Mouse (Mus musculus) lung, adult 2 months (tissue): Measurements from ENCODE around the gene Cdh12. TPM values are rescaled to one million over a fixed set of nuclear protein-coding genes. Genes with fewer than 3 reads are reported as not detected.

ENCODE experiments used
- DNase-seq: peaks from one replicate; pipeline ENCODE4 v3.0.0; 2022
- H3K4me1 ChIP-seq: fragments of 200-500 bp; 2 replicates; pipeline ENCODE4 v1.6.1; 2011; ENCODE audit warnings: low read length; ENCODE audit not compliant: control insufficient read depth, insufficient read depth
- H3K4me3 ChIP-seq: fragments of 200-500 bp; replicated peaks from 2 replicates; pipeline ENCODE3; 2011; ENCODE audit warnings: low read depth, mild to moderate bottlenecking, control low read depth, low read length; ENCODE audit errors: extremely low read depth
- CTCF ChIP-seq: fragments of 200-500 bp; IDR thresholded peaks from 2 replicates; pipeline ENCODE4 v1.5.1; 2011; ENCODE audit warnings: mild to moderate bottlenecking, low read length, control low read depth; ENCODE audit not compliant: insufficient read depth
- POLR2A ChIP-seq: fragments of 200-500 bp; IDR thresholded peaks from 2 replicates; pipeline ENCODE4 v1.6.1; 2011; ENCODE audit warnings: low read depth, mild to moderate bottlenecking, control low read depth, low read length, borderline replicate concordance; ENCODE audit errors: extremely low read depth
- WGBS: fragments of 180-500 bp; shearing (Covaris S2); methylation state at CpG from one replicate; pipeline ENCODE4 v1.1.7; 2018; 5-methylcytosine and 5-hydroxymethylcytosine counted together
- polyA plus RNA-seq: library from polyadenylated mRNA; depleted of rRNA; stranded (reverse); fragments of >200 nt; gene quantifications from 2 replicates; pipeline ENCODE4 v1.2.3, GENCODE M21; 2012

The Cdh12 gene
- polyA plus RNA-seq, 1 experiment: not detected

DNA sequence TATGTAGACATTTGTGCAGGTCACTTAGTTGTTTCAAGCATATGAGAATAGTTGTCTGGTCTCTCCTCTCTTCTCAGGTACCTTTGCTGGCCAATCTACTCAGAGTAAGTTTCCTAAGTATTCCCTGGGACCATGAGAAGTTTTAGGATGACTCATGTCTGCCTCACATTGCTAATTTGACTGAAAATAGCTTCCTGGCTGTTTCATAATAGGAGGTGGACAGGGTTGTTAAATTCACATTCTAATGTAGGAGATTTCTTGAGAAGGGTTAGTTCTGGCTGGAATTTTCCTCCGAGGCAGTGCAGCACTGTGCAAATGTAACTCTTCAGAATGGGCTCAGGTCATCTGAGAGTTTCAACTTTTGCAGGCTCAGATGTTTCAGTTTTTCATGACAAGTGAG is 423.5 kb downstream of the Cdh12 start:
- no peaks in the 10 kb centered on the region for H3K4me1 ChIP-seq
- WGBS: 79% methylated on average over 1 of the region's 1 CpGs
- no peak for DNase-seq
- no peak for TF ChIP-seq POLR2A
- TF ChIP-seq CTCF: no peak
- H3K4me3 ChIP-seq: no peak overlapping the region

DNA sequence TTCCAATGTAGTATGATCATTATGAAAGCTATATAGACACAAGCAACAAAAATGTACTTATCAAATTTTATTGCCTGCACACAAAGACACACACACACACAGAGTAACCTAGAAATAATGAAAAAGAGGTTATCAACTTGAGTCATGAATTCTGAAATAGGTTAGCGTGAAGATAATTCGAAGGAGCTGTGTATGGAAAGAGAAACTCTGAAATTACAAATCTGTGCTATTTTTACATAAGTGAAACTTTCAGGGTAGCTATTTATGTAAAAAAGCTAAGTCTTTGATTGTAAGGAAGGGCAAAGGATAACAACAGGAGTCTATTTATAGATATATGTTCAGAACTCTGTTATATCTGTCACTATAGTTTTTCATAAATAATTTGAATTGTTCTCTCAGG is 427.9 kb downstream of the Cdh12 start:
- 83% methylated on average over 2 of the region's 2 CpGs for WGBS
- no peaks in the 10 kb centered on the region for H3K4me1 ChIP-seq
- H3K4me3 ChIP-seq: no peak overlapping the region
- no peak for DNase-seq
- TF ChIP-seq CTCF (no peak), POLR2A (no peak)

DNA sequence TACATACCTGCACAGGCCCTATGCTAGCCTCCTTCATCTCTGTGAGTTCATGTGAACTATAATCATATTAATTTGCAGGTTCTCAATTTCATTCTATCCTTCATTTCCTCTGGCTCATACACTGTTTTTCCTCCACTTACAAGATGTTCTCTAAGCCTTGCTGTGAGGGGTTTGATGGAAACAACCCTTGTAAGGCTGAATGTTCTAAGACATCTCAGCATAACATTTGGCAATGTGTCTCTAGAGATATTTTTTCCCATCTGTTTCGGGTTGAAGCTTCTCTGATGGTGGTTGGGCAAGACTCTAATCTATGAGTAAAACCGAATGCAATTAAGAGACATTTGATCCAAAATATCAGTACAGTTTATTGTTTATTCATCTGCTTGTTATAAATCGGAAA is 444.4 kb downstream of the Cdh12 start:
- WGBS: 74% methylated on average over 3 of the region's 3 CpGs

DNA sequence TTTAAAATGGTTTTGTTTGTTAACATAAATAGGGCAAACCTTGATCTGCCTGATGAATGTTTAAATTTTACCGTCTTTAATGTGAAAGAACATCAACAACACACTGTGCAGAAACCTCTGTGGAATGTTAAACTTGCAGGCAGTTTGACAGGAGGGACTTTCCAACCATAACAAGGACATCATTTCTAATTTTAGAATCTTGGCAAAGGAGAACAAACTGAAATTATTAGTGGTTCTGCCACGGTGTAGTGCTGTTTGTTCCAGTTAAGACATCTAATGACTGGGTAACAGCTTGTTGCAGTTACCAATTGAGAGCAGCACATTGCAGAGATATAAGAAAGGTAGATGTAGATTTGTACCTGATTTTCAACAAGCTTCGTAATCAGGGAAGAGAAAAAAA is 453.5 kb downstream of the Cdh12 start:
- 46% methylated on average over 3 of the region's 3 CpGs for WGBS

More for the DNA sequence above, 444.4 kb downstream of the Cdh12 start:
- no peak for TF ChIP-seq CTCF
- TF ChIP-seq POLR2A: no peak
- Histone ChIP-seq H3K4me1 (no peaks in the 10 kb centered on the region), H3K4me3 (no peak overlapping the region)
- DNase-seq: no peak

DNA sequence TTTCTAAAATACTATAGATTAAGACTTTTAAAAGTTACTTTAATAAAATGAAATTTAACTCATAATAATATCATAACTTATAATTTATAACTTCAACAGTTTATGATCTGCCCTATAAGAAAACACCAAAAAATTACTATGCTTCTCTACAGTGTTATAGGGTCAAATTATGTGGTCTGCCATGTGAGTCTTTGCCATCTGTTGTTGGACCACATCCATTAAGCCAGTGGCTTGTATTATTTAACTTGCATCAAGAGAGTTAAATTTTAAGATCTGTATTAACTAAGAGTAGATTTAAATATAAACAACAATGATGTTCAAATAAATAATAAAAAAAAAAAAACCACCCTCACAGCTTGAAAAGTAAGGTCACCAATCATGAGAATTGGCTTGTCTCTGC is 479.2 kb downstream of the Cdh12 start:
- no peak for DNase-seq
- Histone ChIP-seq H3K4me3 (no peak overlapping the region), H3K4me1 (no peaks in the 10 kb centered on the region)
- TF ChIP-seq POLR2A (no peak), CTCF (no peak)

More for the DNA sequence above, 453.5 kb downstream of the Cdh12 start:
- H3K4me3 ChIP-seq: no peak overlapping the region
- H3K4me1 ChIP-seq: no peaks in the 10 kb centered on the region
- no peak for TF ChIP-seq CTCF
- no peak for TF ChIP-seq POLR2A
- DNase-seq: no peak

DNA sequence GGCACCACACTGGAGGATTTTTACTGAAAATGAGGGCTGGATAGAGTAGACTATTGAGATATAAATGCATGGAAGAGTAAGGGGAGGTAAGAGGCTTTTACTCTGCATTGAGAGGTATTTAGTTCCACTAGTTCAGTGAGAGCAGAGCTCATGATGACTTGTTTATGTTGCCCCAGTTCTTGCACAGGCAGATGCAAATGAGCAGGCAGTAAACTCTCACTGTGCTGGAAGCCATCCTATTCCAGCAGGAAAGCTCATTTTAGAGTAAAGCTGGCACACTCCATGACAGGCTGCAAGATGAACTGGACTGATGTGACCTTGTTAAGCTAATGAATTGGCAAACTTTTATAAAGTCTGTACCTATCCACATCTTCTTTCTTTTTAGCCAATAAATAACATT is 494.9 kb downstream of the Cdh12 start:
- TF ChIP-seq CTCF (no peak), POLR2A (no peak)
- no peaks in the 10 kb centered on the region for H3K4me1 ChIP-seq
- H3K4me3 ChIP-seq: no peak overlapping the region
- DNase-seq: no peak

DNA sequence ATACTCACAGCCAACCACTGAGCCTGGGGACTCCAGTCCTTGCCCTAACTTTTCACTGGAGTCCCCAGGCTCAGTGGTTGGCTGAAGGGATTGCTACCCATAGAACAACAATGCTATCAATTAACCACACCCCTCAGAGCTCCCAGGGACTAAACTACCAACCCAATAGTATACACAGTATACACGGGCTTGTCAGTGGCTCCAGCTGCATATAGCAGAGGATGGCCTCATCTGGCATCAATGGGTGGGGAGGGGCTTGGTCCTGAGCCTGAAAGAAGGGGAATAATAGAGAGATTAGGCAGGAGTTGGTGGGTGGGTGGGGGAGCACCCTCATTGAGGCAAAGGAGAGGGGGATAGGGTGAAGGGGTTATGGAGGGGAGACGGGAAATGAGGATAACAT is 518.4 kb downstream of the Cdh12 start:
- Histone ChIP-seq H3K4me1 (no peaks in the 10 kb centered on the region), H3K4me3 (no peak overlapping the region)
- WGBS: 53% methylated on average over 2 of the region's 2 CpGs
- DNase-seq: no peak
- TF ChIP-seq POLR2A (no peak), CTCF (no peak)

DNA sequence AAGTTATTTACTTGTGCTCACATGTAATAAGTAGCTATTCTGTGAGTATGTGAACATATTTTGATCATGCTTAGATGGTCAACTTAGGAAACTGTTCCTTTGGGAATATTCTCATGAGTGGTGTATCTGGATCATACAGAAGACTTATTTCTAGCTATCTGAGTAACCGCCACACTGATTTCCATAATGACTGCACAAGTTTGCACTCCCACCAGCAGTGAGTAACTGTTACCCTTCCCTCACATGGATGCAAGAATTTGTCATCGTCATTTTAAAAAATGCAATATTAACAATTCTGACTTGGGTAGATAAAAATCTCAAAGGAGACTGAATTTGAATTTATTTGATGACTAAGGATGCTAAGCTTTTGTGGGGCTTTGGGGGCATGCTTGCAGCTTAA is 522.0 kb downstream of the Cdh12 start:
- 89% methylated on average over 2 of the region's 2 CpGs for WGBS
- no peak for DNase-seq
- no peak overlapping the region for H3K4me3 ChIP-seq
- TF ChIP-seq CTCF: no peak
- TF ChIP-seq POLR2A: no peak
- no peaks in the 10 kb centered on the region for H3K4me1 ChIP-seq

DNA sequence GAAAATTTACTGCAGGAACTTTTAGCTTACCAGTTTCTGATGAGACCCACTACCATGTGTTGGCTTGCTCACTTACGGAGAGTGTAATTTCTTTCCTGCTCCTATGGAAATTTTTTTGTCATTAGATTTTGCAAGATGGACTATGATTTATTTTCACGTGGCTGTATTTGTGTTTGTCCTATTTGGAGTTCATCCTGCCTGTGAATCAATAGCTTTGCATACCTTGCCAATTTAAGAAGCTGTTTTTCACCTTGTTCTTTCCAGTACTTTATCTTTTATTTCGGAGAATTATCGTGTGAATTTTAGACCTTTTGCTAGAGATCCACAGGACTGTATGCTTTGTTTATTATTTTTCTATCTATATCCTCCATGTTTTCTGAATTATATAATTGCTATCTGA is 551.5 kb downstream of the Cdh12 start:
- Histone ChIP-seq H3K4me1 (no peaks in the 10 kb centered on the region), H3K4me3 (no peak overlapping the region)
- WGBS: 78% methylated on average over 4 of the region's 4 CpGs
- TF ChIP-seq POLR2A (no peak), CTCF (no peak)
- no peak for DNase-seq

DNA sequence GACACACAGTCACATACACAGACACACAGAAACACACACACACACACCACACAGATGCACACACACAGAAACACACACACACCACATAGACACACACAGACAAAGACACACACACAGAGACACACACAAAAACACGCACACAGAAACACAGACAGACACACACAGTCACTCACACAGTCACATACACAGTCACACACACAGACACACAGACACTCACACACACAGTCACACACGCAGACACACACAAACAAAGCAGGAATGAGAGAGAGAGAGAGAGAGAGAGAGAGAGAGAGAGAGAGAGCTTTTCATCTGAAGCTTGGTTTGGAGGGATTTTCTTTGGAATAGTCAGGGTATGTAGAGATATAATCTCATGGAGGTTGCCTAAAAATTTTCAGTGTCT is 558.9 kb downstream of the Cdh12 start:
- no peaks in the 10 kb centered on the region for H3K4me1 ChIP-seq
- no peak overlapping the region for H3K4me3 ChIP-seq
- TF ChIP-seq CTCF: no peak
- no peak for TF ChIP-seq POLR2A
- DNase-seq: no peak
- 80% methylated on average over 2 of the region's 2 CpGs for WGBS

DNA sequence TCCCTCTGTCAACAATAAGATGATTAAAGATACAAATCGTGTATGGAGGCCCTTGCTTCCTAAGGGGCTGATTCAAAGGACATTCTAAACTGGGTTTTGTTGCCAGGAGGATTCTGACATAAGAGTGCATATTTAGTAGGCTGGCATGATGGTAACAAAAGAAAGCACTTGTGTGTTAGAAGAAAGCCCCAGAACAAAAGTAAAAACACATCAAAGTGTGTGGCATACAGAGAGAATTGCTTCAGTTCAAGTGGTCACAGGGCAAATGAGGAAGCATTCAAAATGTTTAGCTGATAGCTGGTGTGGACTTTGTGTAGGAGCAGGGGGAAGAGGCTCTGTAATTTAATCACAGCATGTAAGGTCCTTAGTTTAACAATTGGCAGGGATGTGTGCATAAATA is 559.4 kb downstream of the Cdh12 start:
- Histone ChIP-seq H3K4me1 (no peaks in the 10 kb centered on the region), H3K4me3 (no peak overlapping the region)
- WGBS: 27% methylated on average over 1 of the region's 1 CpGs
- no peak for TF ChIP-seq POLR2A
- TF ChIP-seq CTCF: no peak
- no peak for DNase-seq
